Mouse (Mus musculus): ENCODE measurements around the gene Slc27a2.

DNA sequence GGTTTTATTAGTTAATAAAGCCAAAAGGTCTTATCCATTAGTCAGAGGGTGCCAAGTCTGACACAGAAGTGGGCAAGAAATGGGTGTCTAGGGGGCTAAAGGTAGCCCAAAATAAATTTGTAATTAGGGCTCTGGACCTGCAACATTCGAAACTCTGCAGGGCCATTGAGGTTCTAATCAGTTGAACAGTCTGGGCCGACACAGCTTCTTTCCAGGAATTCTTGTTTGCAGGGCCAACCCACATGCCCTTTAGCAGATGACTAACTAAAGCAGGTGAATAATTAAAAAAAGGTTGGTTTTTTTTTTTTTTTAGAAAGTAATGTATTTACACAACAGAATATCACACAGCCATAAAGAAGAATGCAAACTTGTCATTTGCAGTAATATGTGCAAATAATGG lies 70.2 kb downstream of the Slc27a2 start:
- no peak for TF ChIP-seq CTCF (IDR thresholded peaks at IDR 0.05; ENCODE audit: control insufficient read depth, insufficient read depth, insufficient read length)
- TF ChIP-seq MAX (IDR thresholded peaks at IDR 0.05) = no peak
- no peak for TF ChIP-seq USF1 (IDR thresholded peaks at IDR 0.05; ENCODE audit: low read depth)
- no peak for TF ChIP-seq MYOD1 (IDR thresholded peaks at IDR 0.05; ENCODE audit: control insufficient read depth, insufficient read length, low read depth)
- no peak for TF ChIP-seq FOSL1 (IDR thresholded peaks at IDR 0.05; ENCODE audit: insufficient read depth, low read length, poor library complexity, severe bottlenecking)
- TF ChIP-seq MYOG (IDR thresholded peaks at IDR 0.05; ENCODE audit: control insufficient read depth, extremely low read depth, insufficient read length) = no peak

Measured in C2C12 (cell line).